Mouse (Mus musculus) ES-E14 (cell line): Measurements from ENCODE around the gene Gclm. TPM values are rescaled to one million over a fixed set of nuclear protein-coding genes. Genes with fewer than 3 reads are reported as not detected.

Source experiments
- DNase-seq: peaks from one replicate; pipeline ENCODE4 v3.0.0-alpha.2; 2013; ENCODE audit warnings: low read depth, low spot score
- H3K27ac ChIP-seq: 2 replicates; pipeline ENCODE4 v1.5.1; 2012; ENCODE audit warnings: low read depth, mild to moderate bottlenecking, low read length, moderate library complexity, mixed read lengths; ENCODE audit not compliant: poor library complexity, insufficient read depth, severe bottlenecking
- H3K36me3 ChIP-seq: 2 replicates; pipeline ENCODE4 v1.6.1; 2012; ENCODE audit warnings: mild to moderate bottlenecking, low read length, moderate library complexity, mixed read lengths; ENCODE audit not compliant: control insufficient read depth, poor library complexity, insufficient read depth, severe bottlenecking
- H3K4me1 ChIP-seq, 2 experiments: fragments of 150-350 bp in 1 of 2; sonication (generic) in 1 of 2; 2 replicates each; pipeline ENCODE4 v1.6.1; 2012; ENCODE audit warnings: low read length in 2 of 2, mild to moderate bottlenecking in 1 of 2, mixed read lengths in 1 of 2; ENCODE audit not compliant: control insufficient read depth in 2 of 2, insufficient read depth in 2 of 2, poor library complexity in 1 of 2
- H3K4me3 ChIP-seq, 2 experiments: fragments of 150-350 bp in 1 of 2; sonication (generic) in 1 of 2; 2 replicates each; pipeline ENCODE4 v1.5.1; 2012; ENCODE audit warnings: low read length in 2 of 2, low read depth in 1 of 2, mild to moderate bottlenecking in 1 of 2, mixed read lengths in 1 of 2; ENCODE audit not compliant: insufficient read depth in 1 of 2, poor library complexity in 1 of 2, severe bottlenecking in 1 of 2
- H3K9ac ChIP-seq: 2 replicates; pipeline ENCODE4 v1.6.1; 2012; ENCODE audit warnings: low read depth, mild to moderate bottlenecking, low read length, mixed read lengths; ENCODE audit not compliant: poor library complexity, insufficient read depth, severe bottlenecking
- H3K9me3 ChIP-seq: fragments of 150-350 bp; sonication (generic); 2 replicates; pipeline ENCODE4 v1.6.1; 2012; ENCODE audit warnings: low read depth, mild to moderate bottlenecking, low read length; ENCODE audit not compliant: control insufficient read depth, insufficient read depth
- CHD2 ChIP-seq: IDR thresholded peaks from 2 replicates; pipeline ENCODE4 v1.6.1; 2014; ENCODE audit warnings: mild to moderate bottlenecking, low read depth, low read length, inconsistent platforms
- HCFC1 ChIP-seq: IDR thresholded peaks from 2 replicates; pipeline ENCODE4 v1.6.1; 2012; ENCODE audit warnings: low read length, inconsistent platforms, borderline replicate concordance; ENCODE audit not compliant: insufficient read depth
- MAFK ChIP-seq: IDR thresholded peaks from 2 replicates; pipeline ENCODE4 v1.6.1; 2014; ENCODE audit warnings: mild to moderate bottlenecking, low read depth, low read length, inconsistent platforms; ENCODE audit not compliant: insufficient read depth
- ZC3H11A ChIP-seq: IDR thresholded peaks from 2 replicates; pipeline ENCODE4 v1.6.1; 2012; ENCODE audit warnings: low read depth, mild to moderate bottlenecking, inconsistent platforms, low read length, borderline replicate concordance
- ZNF384 ChIP-seq: IDR thresholded peaks from 2 replicates; pipeline ENCODE4 v1.6.1; 2012; ENCODE audit warnings: low read depth, low read length, inconsistent platforms
- in situ Hi-C, 2 experiments: fragments of 600-800 bp; cut with MboI; formaldehyde crosslinking; loops; one replicate each; pipeline ENCODE4 v1.15.1; 2025; ENCODE audit warnings: low sequenced_read_pairs in 2 of 2, inconsistent platforms in 1 of 2; ENCODE audit not compliant: unreplicated experiment in 2 of 2
- total RNA-seq: library from RNA; depleted of rRNA; stranded (reverse); fragments of 300-350 nt; gene quantifications from 2 replicates; pipeline ENCODE4 v1.2.3, GENCODE M21; 2012

Gclm gene
- total RNA-seq, 1 experiment: 62.8 TPM

DNA sequence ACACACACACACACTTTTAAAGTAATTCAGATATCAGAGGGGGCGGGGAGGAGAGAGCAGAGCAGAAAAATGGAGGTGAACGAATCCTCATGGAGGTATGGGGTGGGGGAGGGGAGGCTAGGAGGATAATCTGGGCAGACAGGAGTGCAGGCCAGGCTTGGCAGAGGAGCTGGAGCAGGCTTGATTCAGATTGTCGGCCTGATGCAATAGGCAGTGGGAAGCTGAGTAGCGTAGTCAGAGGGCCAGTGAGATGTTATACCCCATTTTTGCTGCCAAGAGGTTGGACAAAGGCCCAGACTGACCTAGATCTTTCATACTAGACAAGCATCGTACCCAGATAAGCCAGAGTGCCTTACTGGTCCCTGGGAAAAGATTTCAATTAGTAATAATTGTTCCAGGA, 51.6 kb downstream of the Gclm start:
- TF ChIP-seq CHD2 (no peak), ZNF384 (no peak), ZC3H11A (no peak), MAFK (no peak), HCFC1 (no peak)
- peaks cover 6 to 14% of the 10 kb centered on the region in 2 experiments for H3K4me1 ChIP-seq
- H3K27ac ChIP-seq: no peak overlapping the region
- in situ Hi-C loops: loop anchor here in 1 of 2 experiments (5.0 kb wide), 1 partner anchor 340 kb away; no protein-coding TSS in a partner anchor
- no peak overlapping the region for H3K9ac ChIP-seq
- no peaks in the 10 kb centered on the region for H3K9me3 ChIP-seq
- DNase-seq: no peak
- H3K36me3 ChIP-seq: no peaks in the 10 kb centered on the region
- H3K4me3 ChIP-seq: no peak overlapping the region

DNA sequence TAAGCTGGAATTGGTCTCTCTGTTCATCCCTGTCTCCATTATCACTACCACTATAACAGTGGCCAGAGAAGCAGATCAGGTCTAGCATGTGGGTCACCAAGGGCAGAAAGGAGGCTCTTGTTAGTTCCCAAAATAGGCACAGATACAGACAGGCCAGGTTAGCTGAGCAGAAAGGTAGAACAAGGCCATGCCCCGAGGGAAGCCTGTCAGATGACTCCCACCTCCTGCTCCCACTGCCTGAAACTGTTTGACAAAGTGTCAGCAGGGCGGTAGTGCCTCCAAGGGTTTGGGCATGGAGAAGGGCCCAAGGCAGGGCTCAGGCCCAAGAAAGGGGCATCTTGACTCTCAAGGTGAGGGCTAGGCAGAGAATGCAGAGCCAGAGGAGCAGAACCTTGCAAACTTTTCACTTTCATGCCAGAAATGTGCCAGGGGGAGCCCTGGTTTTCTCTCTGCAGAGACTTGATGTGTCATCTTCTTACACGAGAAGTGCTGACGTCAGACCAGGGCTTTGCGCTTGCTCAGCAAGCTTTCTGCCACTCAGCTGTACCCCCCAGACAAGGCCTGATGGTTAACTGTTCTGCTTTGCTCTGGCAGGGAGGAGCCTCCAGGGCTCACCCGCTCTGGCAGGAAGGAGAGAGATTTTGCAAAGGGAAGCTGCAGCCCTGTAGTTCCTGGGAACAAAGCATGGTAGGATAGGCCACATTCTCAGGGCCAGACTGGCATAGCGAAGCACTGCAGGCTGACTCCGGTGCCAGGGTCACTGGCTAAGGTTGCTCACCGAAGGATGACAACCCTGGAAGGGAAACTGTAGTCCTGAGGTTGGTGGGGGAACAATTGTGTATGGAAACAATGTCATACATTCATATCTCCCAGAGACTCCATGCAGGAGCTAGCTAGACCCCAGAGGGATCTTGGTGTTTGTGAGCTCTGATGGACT, 55.9 kb downstream of the Gclm start:
- DNase-seq: no peak
- no peak overlapping the region for H3K9ac ChIP-seq
- no peaks in the 10 kb centered on the region for H3K9me3 ChIP-seq
- TF ChIP-seq ZC3H11A (no peak), MAFK (no peak), HCFC1 (no peak), CHD2 (no peak), ZNF384 (no peak)
- H3K27ac ChIP-seq: no peak overlapping the region
- H3K4me3 ChIP-seq: no peak overlapping the region
- in situ Hi-C loops: loop anchor here in 1 of 2 experiments (25.0 kb wide), 1 partner anchor 336 kb away; no protein-coding TSS in a partner anchor
- H3K4me1 ChIP-seq: peaks cover 4 to 16% of the 10 kb centered on the region in 2 experiments; a peak in 3 of 4 replicates
- H3K36me3 ChIP-seq: no peaks in the 10 kb centered on the region

DNA sequence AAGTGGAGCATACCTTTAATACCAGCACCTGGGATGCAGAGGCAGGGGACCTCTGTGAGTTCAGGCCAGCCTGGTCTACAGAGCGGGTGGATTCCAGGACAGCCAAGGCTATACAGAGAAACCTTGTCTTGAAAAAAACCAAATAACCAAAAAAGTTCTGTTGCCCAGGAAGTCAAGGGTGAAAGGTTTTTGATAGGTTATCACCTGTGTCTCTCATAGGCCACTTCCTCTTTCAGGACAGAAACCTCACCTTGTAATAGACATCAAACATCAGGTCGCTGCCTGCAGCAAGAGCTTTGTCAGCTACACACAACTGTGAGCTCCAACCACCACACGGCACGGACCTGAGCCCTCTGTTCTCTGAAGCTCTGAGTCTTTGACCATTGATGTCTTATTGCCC, 59.2 kb downstream of the Gclm start:
- Histone ChIP-seq H3K9ac (no peak overlapping the region), H3K4me1 (peaks cover 0 to 5% of the 10 kb centered on the region in 2 experiments; a peak in 1 of 4 replicates), H3K36me3 (no peaks in the 10 kb centered on the region), H3K4me3 (no peak overlapping the region), H3K9me3 (no peaks in the 10 kb centered on the region), H3K27ac (no peak overlapping the region)
- in situ Hi-C loops: loop anchor here in 1 of 2 experiments (25.0 kb wide), 1 partner anchor 333 kb away; no protein-coding TSS in a partner anchor
- no peak for DNase-seq
- no peak for TF ChIP-seq ZC3H11A
- no peak for TF ChIP-seq ZNF384
- TF ChIP-seq HCFC1: no peak
- no peak for TF ChIP-seq CHD2
- TF ChIP-seq MAFK: no peak

DNA sequence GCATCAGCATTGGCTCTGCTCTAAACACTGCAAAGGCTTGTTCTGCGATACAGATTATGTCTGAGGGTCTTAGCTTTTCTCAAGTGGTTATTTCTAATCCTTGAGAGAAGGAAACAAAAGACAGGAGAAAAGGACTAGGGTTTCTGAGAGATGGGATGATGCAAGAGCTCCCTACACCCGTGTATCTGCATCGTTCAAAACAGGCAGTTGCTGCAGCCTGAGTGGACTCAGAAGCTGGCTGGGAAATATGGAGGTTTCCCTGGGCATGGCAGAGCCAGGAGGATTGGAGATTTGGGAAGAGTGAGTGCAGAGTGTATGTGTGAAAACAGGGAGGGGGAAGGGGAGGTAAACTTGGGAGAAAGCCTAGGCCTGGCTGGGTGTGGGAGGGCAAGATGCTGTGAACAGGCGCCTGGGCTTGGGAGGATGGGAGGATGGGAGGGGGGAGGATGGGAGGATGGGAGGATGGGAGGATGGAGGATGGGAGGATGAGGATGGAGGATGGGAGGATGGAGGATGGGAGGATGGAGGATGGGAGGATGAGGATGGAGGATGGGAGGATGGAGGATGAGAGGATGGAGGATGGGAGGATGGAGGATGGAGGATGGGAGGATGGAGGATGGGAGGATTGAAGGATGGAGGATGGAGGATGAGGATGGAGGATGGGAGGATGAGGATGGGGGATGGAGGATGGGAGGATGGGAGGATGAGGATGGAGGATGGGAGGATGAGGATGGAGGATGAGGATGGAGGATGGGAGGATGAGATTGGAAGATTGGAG, 62.7 kb downstream of the Gclm start:
- in situ Hi-C loops: loop anchor here in 1 of 2 experiments (25.0 kb wide), 1 partner anchor 329 kb away; no protein-coding TSS in a partner anchor
- H3K9me3 ChIP-seq: no peaks in the 10 kb centered on the region
- peak; percentile 69 for DNase-seq
- no peak overlapping the region for H3K9ac ChIP-seq
- no peak overlapping the region for H3K27ac ChIP-seq
- TF ChIP-seq ZC3H11A (no peak), HCFC1 (no peak), MAFK (no peak), CHD2 (no peak), ZNF384 (no peak)
- H3K36me3 ChIP-seq: no peaks in the 10 kb centered on the region
- H3K4me1 ChIP-seq: peaks cover 0 to 9% of the 10 kb centered on the region in 2 experiments; a peak in 2 of 4 replicates
- no peak overlapping the region for H3K4me3 ChIP-seq
